Mouse (Mus musculus) G1E (cell line): ENCODE data around the gene Thsd1.

Source experiments
- CTCF ChIP-seq: IDR thresholded peaks from 2 replicates; pipeline ENCODE4 v1.5.1; 2012; ENCODE audit warnings: low read depth, low read length, inconsistent platforms, mixed read lengths
- GATA1 ChIP-seq: IDR thresholded peaks from 2 replicates; pipeline ENCODE4 v1.6.1; 2012; ENCODE audit warnings: borderline replicate concordance, low read length, inconsistent platforms, mixed read lengths
- POLR2AphosphoS5 ChIP-seq: IDR thresholded peaks from 2 replicates; pipeline ENCODE4 v1.6.1; 2012; ENCODE audit warnings: low read depth, low read length, inconsistent platforms; ENCODE audit not compliant: insufficient replicate concordance
- TAL1 ChIP-seq: conservative IDR thresholded peaks from 2 replicates; pipeline ENCODE4 v1.6.1; 2012; ENCODE audit warnings: low read depth, low read length, inconsistent platforms, mixed read lengths

GRCm38 (mm10) chr8:22302326-22302725 is 75.2 kb downstream of the Thsd1 start:
- TF ChIP-seq CTCF (no peak), GATA1 (no peak), POLR2AphosphoS5 (no peak), TAL1 (no peak)
